Mouse (Mus musculus) heart, adult 2 months (tissue): ENCODE data around the gene Ppm1n.

Source experiments
- CTCF ChIP-seq: fragments of 200-600 bp; IDR thresholded peaks from 2 replicates; pipeline ENCODE4 v1.8.1; 2022; ENCODE audit warnings: antibody characterized with exemption, mild to moderate bottlenecking, moderate library complexity
- EP300 ChIP-seq: fragments of 200-500 bp; IDR thresholded peaks from 2 replicates; pipeline ENCODE4 v1.6.1; 2011; ENCODE audit warnings: low read depth, low read length, control low read depth; ENCODE audit not compliant: insufficient read depth

DNA sequence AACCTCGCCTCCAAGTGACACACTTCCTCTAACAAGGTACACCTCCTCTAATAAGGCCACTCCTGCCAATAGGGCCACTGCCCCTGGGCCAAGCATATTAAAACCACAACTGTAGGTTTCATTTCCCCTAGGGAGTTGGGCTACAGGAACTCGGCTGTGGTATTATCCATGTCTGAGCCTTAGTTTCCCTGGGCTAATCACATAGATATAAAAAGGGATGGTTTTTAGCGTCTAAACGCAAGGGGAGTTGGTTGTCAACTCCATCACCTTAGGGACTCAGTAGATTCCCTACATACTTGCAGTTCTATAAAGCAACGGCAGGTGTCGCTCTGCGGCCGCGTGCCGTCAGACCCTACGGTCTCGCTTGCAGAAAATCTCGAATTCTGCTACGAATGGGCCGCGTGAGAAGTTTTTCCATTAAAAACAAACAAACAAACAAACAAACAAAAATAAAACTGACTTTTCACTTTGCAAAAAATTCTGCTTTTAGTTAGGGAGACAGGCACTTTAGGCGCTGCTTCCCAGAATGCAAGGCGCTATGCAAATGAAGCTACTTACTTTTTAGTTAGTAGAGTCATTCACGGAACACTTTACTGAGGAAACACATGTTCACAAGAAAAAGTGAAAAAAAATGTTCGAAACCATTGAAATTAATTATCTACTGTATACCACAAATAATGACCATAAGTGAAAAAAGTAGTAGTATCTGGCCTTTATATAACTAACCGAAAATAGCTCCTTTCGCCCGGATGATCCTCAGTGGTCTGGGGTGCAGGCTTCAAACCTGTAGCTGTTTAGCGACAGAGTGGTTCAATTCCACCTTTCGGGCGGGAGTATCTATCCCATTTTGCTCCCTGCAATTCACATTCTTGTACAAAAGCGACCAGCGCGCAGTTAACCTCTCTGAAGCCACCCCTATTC, 20.9 kb upstream of the Ppm1n start:
- peak; percentile 99 for TF ChIP-seq CTCF
- TF ChIP-seq EP300: peak; percentile 92; the same call in 1 of the 2 replicates
